Mouse (Mus musculus): ENCODE results near the gene Zcchc2.

Zcchc2 gene

DNA sequence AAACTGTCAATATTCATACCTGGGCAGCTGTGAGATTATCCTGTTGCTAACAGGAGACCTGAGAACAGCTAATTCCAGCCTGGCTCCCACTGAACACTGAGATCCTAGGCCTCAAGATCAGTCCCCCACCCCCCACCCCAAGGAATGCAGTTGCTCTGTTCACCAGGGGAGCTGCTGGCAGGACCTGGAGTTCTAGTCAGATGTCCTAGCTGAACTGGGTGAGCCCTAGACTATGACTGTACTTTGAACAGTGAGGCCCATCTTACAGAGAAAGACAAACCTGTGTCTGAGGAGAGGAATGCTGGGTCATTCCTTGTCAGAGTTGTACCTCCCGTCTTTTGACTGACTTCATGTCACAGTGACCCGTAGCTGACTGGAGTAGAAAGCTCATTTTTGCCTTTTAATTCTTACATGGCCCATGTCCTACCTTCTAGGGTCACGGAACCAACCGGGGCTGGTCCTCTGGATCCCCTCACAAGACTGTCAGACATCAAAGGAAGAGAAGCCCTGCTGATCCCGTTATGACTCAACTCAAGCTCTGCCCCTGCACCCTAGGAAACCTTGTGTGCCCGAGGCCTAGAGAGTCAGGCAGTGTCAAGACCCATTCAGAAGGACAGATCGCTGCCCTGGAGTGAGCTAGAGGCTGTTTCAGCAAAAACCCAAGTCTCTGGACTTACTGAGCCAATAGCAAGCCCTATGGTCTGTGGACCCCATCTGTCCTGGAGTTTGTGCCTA, 28.0 kb upstream of the Zcchc2 start:
- Histone ChIP-seq H3K4me3 (replicated peaks; ENCODE audit: low read length) (no peak overlapping the region), H3K36me3 (ENCODE audit: insufficient read depth, low read length) (no peaks in the 10 kb centered on the region), H3K27me3 (ENCODE audit: insufficient read depth, low read length) (0 out of 2 replicates have a peak, but pooled peaks cover 2% of the 10 kb centered on the region), H3K9me3 (ENCODE audit: low read length) (no peaks in the 10 kb centered on the region), H3K4me1 (replicated peaks; ENCODE audit: low read depth, low read length) (no peaks in the 10 kb centered on the region)
- TF ChIP-seq CTCF (conservative IDR thresholded peaks at IDR 0.05; ENCODE audit: low read length) (no peak), POU5F1 (IDR thresholded peaks at IDR 0.05; ENCODE audit: borderline replicate concordance, low read length) (no peak), NANOG (IDR thresholded peaks at IDR 0.05; ENCODE audit: borderline replicate concordance, low read length) (no peak)

DNA sequence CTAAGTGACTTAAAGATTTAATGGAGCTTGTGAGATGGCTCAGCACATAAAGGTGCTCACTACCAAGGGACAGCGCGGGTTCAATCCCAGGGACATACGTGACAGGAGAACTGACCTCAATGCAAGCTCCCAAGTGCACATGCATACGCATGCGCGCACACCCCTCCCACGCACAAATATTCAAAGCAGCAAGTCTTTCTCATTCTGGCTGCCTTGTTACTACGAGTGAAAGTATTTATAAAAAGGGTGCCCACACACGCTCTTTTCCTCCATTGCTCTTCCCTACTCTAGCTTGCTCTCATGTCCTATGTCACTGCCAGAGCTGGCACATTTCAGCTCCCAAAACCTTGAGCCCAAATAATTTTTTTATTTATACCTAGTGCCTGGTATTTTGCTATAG, 27.4 kb upstream of the Zcchc2 start:
- Histone ChIP-seq H3K36me3 (ENCODE audit: insufficient read depth, low read length) (no peaks in the 10 kb centered on the region), H3K9me3 (ENCODE audit: low read length) (no peaks in the 10 kb centered on the region), H3K4me1 (replicated peaks; ENCODE audit: low read depth, low read length) (no peaks in the 10 kb centered on the region), H3K4me3 (replicated peaks; ENCODE audit: low read length) (no peak overlapping the region), H3K27me3 (ENCODE audit: insufficient read depth, low read length) (0 out of 2 replicates have a peak, but pooled peaks cover 2% of the 10 kb centered on the region)
- TF ChIP-seq POU5F1 (IDR thresholded peaks at IDR 0.05; ENCODE audit: borderline replicate concordance, low read length) (no peak), CTCF (conservative IDR thresholded peaks at IDR 0.05; ENCODE audit: low read length) (no peak), NANOG (IDR thresholded peaks at IDR 0.05; ENCODE audit: borderline replicate concordance, low read length) (no peak)

DNA sequence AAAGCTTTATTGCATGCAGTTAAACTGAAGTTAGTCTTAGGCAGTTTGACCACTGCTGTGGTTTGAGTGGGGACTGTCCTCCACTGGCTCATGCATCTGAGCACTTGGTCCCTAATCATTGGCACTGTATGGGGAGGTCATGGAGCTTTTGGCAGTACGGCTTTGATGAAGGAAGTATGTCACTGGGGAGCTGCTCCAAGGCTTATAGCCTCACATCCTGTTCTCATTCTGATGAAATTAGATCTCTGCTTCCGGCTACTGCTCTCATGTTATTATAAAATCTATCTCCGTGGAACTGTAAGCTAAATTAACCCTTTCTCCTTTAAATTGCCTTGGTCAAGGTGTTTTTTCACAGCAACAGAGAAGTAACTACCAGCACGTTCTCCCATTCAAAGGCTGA, 25.7 kb upstream of the Zcchc2 start:
- Histone ChIP-seq H3K4me3 (replicated peaks; ENCODE audit: low read length) (no peak overlapping the region), H3K36me3 (ENCODE audit: insufficient read depth, low read length) (no peaks in the 10 kb centered on the region), H3K9me3 (ENCODE audit: low read length) (no peaks in the 10 kb centered on the region), H3K4me1 (replicated peaks; ENCODE audit: low read depth, low read length) (no peaks in the 10 kb centered on the region), H3K27me3 (ENCODE audit: insufficient read depth, low read length) (0 out of 2 replicates have a peak, but pooled peaks cover 2% of the 10 kb centered on the region)
- TF ChIP-seq CTCF (conservative IDR thresholded peaks at IDR 0.05; ENCODE audit: low read length) (no peak), NANOG (IDR thresholded peaks at IDR 0.05; ENCODE audit: borderline replicate concordance, low read length) (no peak), POU5F1 (IDR thresholded peaks at IDR 0.05; ENCODE audit: borderline replicate concordance, low read length) (no peak)

- no peaks in the 10 kb centered on the region for H3K36me3 ChIP-seq (ENCODE audit: insufficient read depth, low read length)
- H3K27me3 ChIP-seq (ENCODE audit: insufficient read depth, low read length) = 0 out of 2 replicates have a peak, but pooled peaks cover 2% of the 10 kb centered on the region
- no peaks in the 10 kb centered on the region for H3K4me1 ChIP-seq (replicated peaks; ENCODE audit: low read depth, low read length)
- H3K4me3 ChIP-seq (replicated peaks; ENCODE audit: low read length) = no peak overlapping the region
- TF ChIP-seq POU5F1 (IDR thresholded peaks at IDR 0.05; ENCODE audit: borderline replicate concordance, low read length) (no peak), CTCF (conservative IDR thresholded peaks at IDR 0.05; ENCODE audit: low read length) (no peak), NANOG (IDR thresholded peaks at IDR 0.05; ENCODE audit: borderline replicate concordance, low read length) (no peak)
- H3K9me3 ChIP-seq (ENCODE audit: low read length) = no peaks in the 10 kb centered on the region
Measured at GRCm38 (mm10) chr1:105965189-105965588, 25.0 kb upstream of the Zcchc2 start.

- Histone ChIP-seq H3K9me3 (ENCODE audit: low read length) (no peaks in the 10 kb centered on the region), H3K4me1 (replicated peaks; ENCODE audit: low read depth, low read length) (no peaks in the 10 kb centered on the region), H3K36me3 (ENCODE audit: insufficient read depth, low read length) (no peaks in the 10 kb centered on the region), H3K27me3 (ENCODE audit: insufficient read depth, low read length) (no peaks in the 10 kb centered on the region), H3K4me3 (replicated peaks; ENCODE audit: low read length) (no peak overlapping the region)
- no peak for TF ChIP-seq NANOG (IDR thresholded peaks at IDR 0.05; ENCODE audit: borderline replicate concordance, low read length)
- TF ChIP-seq POU5F1 (IDR thresholded peaks at IDR 0.05; ENCODE audit: borderline replicate concordance, low read length) = no peak
- no peak for TF ChIP-seq CTCF (conservative IDR thresholded peaks at IDR 0.05; ENCODE audit: low read length)
Measured at GRCm38 (mm10) chr1:105971490-105972170, 18.6 kb upstream of the Zcchc2 start.

- Histone ChIP-seq H3K27me3 (ENCODE audit: insufficient read depth, low read length) (no peaks in the 10 kb centered on the region), H3K4me3 (replicated peaks; ENCODE audit: low read length) (no peak overlapping the region), H3K9me3 (ENCODE audit: low read length) (no peaks in the 10 kb centered on the region), H3K36me3 (ENCODE audit: insufficient read depth, low read length) (no peaks in the 10 kb centered on the region), H3K4me1 (replicated peaks; ENCODE audit: low read depth, low read length) (no peaks in the 10 kb centered on the region)
- TF ChIP-seq CTCF (conservative IDR thresholded peaks at IDR 0.05; ENCODE audit: low read length) (no peak), NANOG (IDR thresholded peaks at IDR 0.05; ENCODE audit: borderline replicate concordance, low read length) (no peak), POU5F1 (IDR thresholded peaks at IDR 0.05; ENCODE audit: borderline replicate concordance, low read length) (no peak)
Measured at GRCm38 (mm10) chr1:105974023-105974422, 16.2 kb upstream of the Zcchc2 start.

- H3K4me1 ChIP-seq (replicated peaks; ENCODE audit: low read depth, low read length) = peaks cover 3% of the 10 kb centered on the region; the same call in 1 of the 2 replicates
- TF ChIP-seq CTCF (conservative IDR thresholded peaks at IDR 0.05; ENCODE audit: low read length) (no peak), NANOG (IDR thresholded peaks at IDR 0.05; ENCODE audit: borderline replicate concordance, low read length) (no peak), POU5F1 (IDR thresholded peaks at IDR 0.05; ENCODE audit: borderline replicate concordance, low read length) (no peak)
- H3K36me3 ChIP-seq (ENCODE audit: insufficient read depth, low read length) = no peaks in the 10 kb centered on the region
- H3K27me3 ChIP-seq (ENCODE audit: insufficient read depth, low read length) = no peaks in the 10 kb centered on the region
- H3K4me3 ChIP-seq (replicated peaks; ENCODE audit: low read length) = no peak overlapping the region
- no peaks in the 10 kb centered on the region for H3K9me3 ChIP-seq (ENCODE audit: low read length)
Measured at GRCm38 (mm10) chr1:105977446-105978094, 12.6 kb upstream of the Zcchc2 start.
